Mouse (Mus musculus): ENCODE measurements around the gene Aldh9a1.
A peak's percentile ranks its signal among the peaks of the same experiment; 100 is the strongest.
"Not testable (repeated sequence)": the region's sequence is repeated elsewhere in the genome, so short reads cannot be mapped to it uniquely, and the experiment has no call there.

Aldh9a1 gene

GRCm38 (mm10) chr1:167349815-167350596 is at the start of gene Aldh9a1:
Gene Aldh9a1 (plus strand): TSS chr1:167349991.
- peak; percentile 87 for DNase-seq (ENCODE audit: low spot score)

- no peak for DNase-seq (ENCODE audit: low spot score)
Measured at GRCm38 (mm10) chr1:167300122-167300521, 49.7 kb upstream of the Aldh9a1 start.

- no peak for DNase-seq (ENCODE audit: low spot score)
Measured at GRCm38 (mm10) chr1:167305501-167306137, 44.2 kb upstream of the Aldh9a1 start.

GRCm38 (mm10) chr1:167306451-167307240 is 43.1 kb upstream of the Aldh9a1 start:
- DNase-seq (ENCODE audit: low spot score) = peak; percentile 69

DNA sequence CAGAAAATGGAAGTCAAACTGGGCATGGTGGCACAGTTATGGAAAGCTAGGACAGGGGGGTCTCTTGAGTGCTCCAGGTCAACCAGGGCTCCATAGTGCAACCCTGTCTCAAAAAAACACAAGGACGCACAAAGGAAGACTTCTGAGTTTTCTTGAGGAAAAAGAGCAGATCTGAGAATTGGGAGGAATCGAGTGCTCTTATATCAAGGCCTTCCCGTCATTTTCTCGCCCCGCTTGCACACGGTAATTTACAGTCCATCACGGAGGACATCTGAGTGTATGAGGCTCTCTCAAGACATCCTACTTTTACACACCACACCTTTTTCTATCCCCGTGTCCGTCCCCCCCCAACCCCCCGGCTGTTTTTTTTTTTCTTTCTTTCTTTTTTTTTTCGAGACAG is 42.1 kb upstream of the Aldh9a1 start:
- DNase-seq (ENCODE audit: low spot score) = no peak

DNA sequence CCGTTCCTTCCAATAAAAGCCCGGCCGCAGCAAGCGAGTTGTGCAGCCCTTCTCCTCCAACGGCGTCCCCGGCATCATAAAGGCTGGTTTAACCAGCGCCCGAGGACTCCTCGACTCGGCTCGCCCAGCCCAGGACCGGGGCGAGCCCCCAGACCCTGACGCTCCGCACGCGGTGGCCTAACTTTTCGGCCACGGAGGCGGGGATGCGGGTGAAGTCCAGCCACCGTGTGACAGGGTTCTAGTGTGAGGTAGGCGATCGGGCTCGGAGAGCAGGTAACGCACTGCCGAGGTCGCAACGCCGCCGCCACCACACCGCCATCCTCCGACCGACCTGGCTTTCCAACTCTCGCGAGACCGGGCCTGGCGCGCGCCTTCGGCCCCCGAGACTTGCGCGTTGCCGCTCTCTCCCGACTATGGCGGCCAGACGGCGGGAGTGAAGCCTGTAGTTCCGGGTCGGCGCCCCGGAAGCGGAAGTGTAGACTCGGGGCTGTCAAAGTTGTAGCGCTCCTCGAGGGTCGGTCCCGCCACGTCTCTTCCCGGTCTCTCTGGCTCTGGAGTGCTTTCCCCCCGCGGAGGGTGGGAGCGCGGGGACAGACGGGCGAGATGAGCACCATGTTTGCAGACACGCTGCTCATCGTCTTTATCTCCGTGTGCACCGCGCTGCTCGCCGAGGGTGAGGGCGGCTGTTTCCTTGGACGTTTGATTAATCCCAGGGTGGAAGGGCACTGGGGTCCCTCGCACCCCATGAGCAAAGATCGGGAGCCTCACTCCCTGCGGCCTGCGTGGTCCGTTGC is 41.3 kb upstream of the Aldh9a1 start, which contains the start of gene Tmco1:
Tmco1 (plus strand) TSS at position 118 of the 794 bp plus-strand sequence.
- DNase-seq (ENCODE audit: low spot score) = peak; percentile 94

- DNase-seq (ENCODE audit: low spot score) = no peak
Measured at GRCm38 (mm10) chr1:167312367-167312766, 37.4 kb upstream of the Aldh9a1 start.

- no peak for DNase-seq (ENCODE audit: low spot score)
Measured at GRCm38 (mm10) chr1:167313220-167313619, 36.6 kb upstream of the Aldh9a1 start.

DNA sequence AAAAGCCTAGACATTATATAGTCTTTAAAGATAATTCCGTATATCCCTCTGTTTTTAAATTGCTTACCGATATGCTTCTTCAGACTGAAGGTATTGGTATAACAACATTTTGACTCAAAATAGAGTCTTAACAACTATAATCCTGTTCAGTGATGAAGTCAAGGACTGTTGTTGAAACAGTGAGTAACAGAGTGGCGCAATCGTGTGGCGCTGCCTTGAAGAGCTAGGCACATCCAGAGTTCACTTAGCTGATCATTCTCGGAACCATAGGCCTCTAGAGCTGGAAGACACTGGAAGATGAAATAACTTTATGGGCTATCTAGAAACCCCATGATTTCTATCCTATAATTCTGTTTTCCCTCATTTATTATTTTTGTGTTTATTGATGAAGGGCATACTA is 28.1 kb upstream of the Aldh9a1 start:
- no peak for DNase-seq (ENCODE audit: low spot score)

DNA sequence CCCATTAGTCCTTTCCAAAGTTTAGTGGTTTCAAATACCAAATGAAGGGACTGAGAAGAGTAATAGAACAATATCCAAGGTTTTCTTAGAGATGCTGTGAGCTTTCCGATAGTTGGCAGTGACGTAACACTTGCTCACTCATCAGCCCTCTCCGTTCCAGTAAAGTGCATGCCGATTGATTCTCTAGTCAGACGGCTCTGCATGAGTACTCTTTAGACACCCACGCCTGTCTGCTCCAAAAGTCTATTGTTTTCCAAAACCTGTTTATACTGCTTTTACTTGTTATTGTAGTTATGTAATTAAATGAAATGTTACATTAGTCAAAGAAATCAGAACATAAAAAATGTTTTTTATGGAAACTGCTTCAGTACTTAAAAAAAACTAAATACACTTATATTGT is 21.0 kb upstream of the Aldh9a1 start:
- no peak for DNase-seq (ENCODE audit: low spot score)

DNA sequence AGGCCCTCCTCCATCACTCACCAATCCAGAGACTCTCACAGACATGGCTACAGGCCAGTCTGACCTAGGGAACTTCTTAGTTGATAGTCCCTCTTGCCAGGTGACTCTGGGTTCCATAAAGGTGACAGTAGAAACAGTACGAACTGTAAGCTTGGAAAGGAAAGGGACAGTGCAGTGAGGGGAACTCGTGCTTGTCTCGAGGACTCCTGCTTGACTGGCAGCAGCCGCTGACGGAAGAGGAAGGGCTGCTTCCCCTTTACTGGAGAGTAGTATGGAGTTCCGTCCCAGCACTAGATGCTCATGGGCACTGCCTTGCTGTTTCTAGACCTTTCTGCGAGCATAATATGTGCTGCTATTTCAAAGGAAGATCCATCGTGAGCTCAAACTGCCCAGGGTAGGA is 18.7 kb upstream of the Aldh9a1 start:
- no peak for DNase-seq (ENCODE audit: low spot score)

- no peak for DNase-seq (ENCODE audit: low spot score)
Measured at GRCm38 (mm10) chr1:167336398-167336797, 13.4 kb upstream of the Aldh9a1 start.

DNA sequence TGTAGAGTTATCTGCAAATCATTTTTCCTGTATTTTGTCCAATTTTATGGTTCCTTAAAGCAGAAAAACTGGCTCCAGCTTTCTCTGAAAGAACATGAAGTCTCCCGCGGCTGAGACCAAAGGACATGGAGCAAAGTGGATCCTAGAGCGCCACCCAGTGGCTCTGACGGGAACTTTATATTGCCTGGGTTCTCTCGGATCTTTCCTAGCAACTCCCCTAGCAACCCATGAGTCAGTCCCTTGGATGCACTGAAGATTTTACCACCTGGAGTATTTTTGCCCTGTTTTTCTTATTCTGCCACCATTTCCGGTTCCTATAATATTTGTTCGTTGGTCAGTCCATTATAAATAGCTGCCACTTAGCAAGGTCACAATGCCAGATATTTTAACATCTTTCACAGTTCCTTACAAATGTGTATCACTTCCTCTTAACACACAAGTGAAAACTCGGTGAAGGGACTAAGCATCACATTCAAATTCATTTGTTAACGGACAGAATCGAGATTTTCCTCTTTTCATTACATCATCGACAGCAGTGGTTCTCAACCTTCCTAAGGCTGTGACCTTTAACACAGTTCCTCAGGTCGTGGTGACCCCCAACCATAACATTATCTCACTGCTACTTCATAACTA is 12.2 kb upstream of the Aldh9a1 start:
- DNase-seq (ENCODE audit: low spot score) = peak; percentile 90

- no peak for DNase-seq (ENCODE audit: low spot score)
Measured at GRCm38 (mm10) chr1:167339177-167339781, 10.5 kb upstream of the Aldh9a1 start.

DNA sequence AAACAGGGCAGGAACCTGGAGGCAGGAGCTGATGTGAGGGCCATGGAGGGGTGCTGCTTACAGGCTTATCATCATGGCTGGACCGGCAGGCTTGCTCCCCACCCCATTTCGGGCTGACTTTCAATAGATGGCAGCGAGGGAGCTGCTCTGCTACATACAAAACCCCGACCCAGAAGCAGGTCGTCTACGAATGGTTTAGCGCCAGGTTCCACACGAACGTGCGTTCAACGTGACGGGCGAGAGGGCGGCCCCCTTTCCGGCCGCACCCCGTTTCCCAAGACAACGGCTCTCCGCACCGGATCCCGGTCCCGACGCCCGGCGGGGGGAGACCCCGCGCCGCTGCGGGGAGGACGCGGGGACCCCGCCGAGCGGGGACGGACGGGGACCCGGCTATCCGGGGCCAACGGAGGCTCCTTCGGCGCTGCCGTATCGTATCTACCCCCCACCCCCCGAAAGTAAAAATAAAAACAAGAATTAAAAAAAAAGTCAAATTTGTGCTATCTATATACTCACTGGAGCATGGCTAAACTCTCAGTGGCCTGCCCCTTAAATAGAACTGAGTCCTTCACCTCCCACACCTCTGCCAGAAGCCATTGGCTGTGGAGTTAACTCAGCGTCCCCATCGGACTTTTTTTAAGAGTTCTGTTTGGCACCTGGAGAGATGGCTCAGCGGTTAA is 9.5 kb upstream of the Aldh9a1 start:
- DNase-seq (ENCODE audit: low spot score) = no peak

DNA sequence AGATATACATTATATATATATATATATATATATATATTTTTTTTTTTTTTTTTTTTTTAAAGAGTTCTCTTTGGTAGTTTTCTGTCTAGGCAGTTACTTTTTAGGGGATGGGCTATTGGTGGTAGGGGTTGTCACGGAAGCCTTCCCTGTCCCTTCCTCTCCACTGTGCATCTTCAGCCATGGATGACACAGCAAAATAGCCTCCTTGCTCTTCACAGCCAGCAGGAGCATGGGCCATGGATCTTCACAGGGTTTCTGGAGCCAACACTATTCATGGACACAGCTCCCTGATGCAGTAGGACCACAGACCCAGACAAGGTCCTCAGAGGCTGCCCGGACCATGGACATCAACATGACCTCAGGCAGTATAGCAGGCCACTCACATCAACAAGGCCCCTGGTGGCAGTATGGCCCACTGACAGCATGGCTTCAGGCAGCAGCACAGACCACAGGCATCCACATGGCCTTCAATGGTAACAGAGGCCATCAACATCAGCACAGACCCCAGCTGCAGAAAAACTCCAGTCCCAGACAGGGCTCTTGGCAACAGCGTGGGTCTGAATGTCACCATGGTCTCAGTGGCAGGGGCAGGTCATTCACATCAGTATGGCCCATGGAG is 8.8 kb upstream of the Aldh9a1 start:
- no peak for DNase-seq (ENCODE audit: low spot score)

DNA sequence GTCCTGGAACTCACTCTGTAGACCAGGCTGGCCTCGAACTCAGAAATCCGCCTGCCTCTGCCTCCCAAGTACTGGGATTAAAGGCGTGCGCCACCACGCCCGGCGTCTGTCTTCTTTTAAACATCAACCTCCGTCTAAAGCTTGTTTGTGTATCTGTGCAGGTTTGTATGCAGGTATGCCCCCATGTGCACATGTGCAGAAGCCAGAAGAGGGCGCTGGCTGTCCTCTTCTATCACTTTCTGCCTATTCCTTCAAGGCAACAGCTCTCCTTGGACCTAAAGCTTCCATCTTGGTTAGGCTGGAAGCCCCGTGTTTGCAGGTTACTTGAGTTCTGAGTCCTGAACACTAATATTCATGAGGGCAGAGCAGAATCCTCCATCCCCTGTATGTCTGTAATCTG is 7.0 kb upstream of the Aldh9a1 start:
- no peak for DNase-seq (ENCODE audit: low spot score)

DNA sequence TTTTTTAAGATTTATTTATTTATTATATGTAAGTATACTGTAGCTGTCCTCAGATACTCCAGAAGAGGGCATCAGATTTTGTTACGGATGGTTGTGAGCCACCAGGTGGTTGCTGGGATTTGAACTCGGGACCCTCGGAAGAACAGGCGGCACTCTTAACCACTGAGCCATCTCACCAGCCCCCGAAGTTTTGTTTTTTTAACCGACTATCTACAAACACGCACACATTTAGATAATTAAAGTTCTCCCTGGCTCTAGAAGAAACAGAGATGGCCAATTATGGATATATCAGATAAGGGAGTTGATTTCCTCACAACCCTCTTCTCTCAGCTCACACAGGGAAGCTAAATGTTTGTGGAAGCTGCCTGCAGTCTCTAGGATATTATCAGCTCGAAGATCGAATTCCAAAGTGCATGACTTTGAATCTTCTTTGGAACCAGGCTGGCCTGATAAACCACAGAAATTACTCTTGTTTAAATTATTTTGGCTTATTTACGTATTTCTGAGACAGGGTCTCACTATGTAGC is 3.7 kb upstream of the Aldh9a1 start:
- not testable (repeated sequence) for DNase-seq (ENCODE audit: low spot score)

- DNase-seq (ENCODE audit: low spot score) = not testable (repeated sequence)
Measured at GRCm38 (mm10) chr1:167349206-167349605, 585 bp upstream of the Aldh9a1 start.

All from c-Kit-positive CD71-positive TER-119-positive erythroid progenitor cells, embryonic 14.5 days (primary cell).